7 mouse cellular contexts compared by ENCODE assay signal in the genomic region with DNA sequence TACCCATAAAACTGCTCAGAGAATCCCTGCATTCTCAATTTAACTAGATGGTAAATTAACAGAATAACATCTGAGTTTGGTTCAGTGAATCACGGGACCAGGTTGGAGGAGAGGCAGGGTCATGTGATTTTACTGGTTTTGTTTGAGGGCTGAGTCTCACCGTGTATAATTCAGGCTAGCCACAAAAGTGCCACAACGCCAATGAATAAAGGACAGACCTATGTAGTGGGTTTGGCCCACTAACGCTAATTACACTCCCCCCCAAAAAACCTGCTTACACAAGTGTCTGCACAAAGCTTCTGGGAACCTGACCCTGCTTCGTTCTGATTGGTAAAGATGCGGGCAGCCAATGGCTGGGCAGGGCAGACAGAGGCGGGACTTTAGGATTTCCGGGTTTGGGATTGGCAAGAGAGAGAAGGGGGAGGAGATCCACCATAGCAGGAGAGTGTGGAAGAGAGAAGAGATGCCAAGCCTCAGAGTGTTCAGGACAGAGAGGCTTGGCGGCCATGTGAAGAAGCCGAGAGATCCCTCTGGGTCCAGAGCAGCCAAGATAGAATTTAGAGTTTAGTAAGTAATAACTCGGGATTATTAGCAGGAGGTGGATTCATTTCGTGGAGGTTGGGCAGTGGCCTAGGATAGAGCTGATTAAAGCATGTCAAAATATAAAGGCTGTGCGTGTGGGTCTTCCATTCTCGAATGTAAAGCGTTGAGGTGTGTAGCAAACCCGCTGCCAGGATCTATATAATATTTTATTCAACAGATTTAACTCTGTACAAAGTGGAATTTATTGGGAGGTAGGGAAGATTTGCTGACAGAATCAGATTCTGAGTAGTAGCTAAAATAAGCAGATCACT. TPM values are rescaled to one million over a fixed set of nuclear protein-coding genes. Genes with fewer than 3 reads are reported as not detected.
DNase-seq lines count a peak whose midpoint lies in the region; ATAC-seq lines count a peak whose summit lies in the region.

No protein-coding gene starts in this region.

- H3K4me2 ChIP-seq in embryonic facial prominence, embryonic 11.5 days (ENCODE audit: low read depth, low read length): peak overlapping the region; percentile 38
- peak overlapping the region; percentile 64 for H3K4me2 ChIP-seq in midbrain, embryonic 13.5 days (replicated peaks)

- H3K4me1 ChIP-seq in embryonic facial prominence, embryonic 11.5 days (ENCODE audit: control insufficient read depth, insufficient read depth, low read length): no peaks in the 10 kb centered on the region
- peaks cover 15% of the 10 kb centered on the region for H3K4me1 ChIP-seq in limb, embryonic 10.5 days
- peaks cover 12% of the 10 kb centered on the region for H3K4me1 ChIP-seq in midbrain, embryonic 13.5 days (replicated peaks)

- 3% methylated on average over 16 of the region's 16 CpGs for WGBS in embryonic facial prominence, embryonic 11.5 days
- WGBS in limb, embryonic 10.5 days: 4% methylated on average over 16 of the region's 16 CpGs
- 3% methylated on average over 16 of the region's 16 CpGs for WGBS in midbrain, embryonic 13.5 days

- H3K9me3 ChIP-seq in embryonic facial prominence, embryonic 11.5 days (replicated peaks; ENCODE audit: control insufficient read depth, low read length): no peaks in the 10 kb centered on the region
- no peaks in the 10 kb centered on the region for H3K9me3 ChIP-seq in limb, embryonic 10.5 days (replicated peaks)
- no peaks in the 10 kb centered on the region for H3K9me3 ChIP-seq in midbrain, embryonic 13.5 days

- H3K27me3 ChIP-seq in embryonic facial prominence, embryonic 11.5 days (ENCODE audit: control insufficient read depth, insufficient read depth, low read length): no peaks in the 10 kb centered on the region
- no peaks in the 10 kb centered on the region for H3K27me3 ChIP-seq in limb, embryonic 10.5 days (ENCODE audit: low read depth, poor library complexity, severe bottlenecking)
- H3K27me3 ChIP-seq in midbrain, embryonic 13.5 days: no peaks in the 10 kb centered on the region

- peak; percentile 94 for DNase-seq in adrenal gland, postnatal 14 days
- peak; percentile 94 for DNase-seq in embryonic facial prominence, embryonic 11.5 days (ENCODE audit: low spot score)
- DNase-seq in kidney, adult 11 months: peak; percentile 94
- peak; percentile 83 for DNase-seq in limb, embryonic 10.5 days (ENCODE audit: low spot score)
- DNase-seq in spleen, adult 12 weeks (ENCODE audit: low spot score): peak; percentile 67

- H3K36me3 ChIP-seq in embryonic facial prominence, embryonic 11.5 days (replicated peaks; ENCODE audit: control insufficient read depth, insufficient read depth, low read depth, low read length): no peaks in the 10 kb centered on the region
- H3K36me3 ChIP-seq in limb, embryonic 10.5 days: 0 out of 2 replicates have a peak, but pooled peaks cover 2% of the 10 kb centered on the region
- H3K36me3 ChIP-seq in midbrain, embryonic 13.5 days: no peaks in the 10 kb centered on the region

- peak overlapping the region; percentile 61 for H3K9ac ChIP-seq in embryonic facial prominence, embryonic 11.5 days (replicated peaks; ENCODE audit: low read length)
- H3K9ac ChIP-seq in midbrain, embryonic 13.5 days (replicated peaks): peak overlapping the region; percentile 68

- peak; percentile 99 for ATAC-seq in embryonic facial prominence, embryonic 11.5 days (replicated peaks; ENCODE audit: insufficient number of reproducible peaks, low FRiP score, low TSS enrichment, low read depth)
- peak; percentile 99 for ATAC-seq in granulocyte monocyte progenitor cell, adult 5-6 weeks (replicated peaks; ENCODE audit: poor library complexity, severe bottlenecking)
- ATAC-seq in midbrain, embryonic 13.5 days: peak; percentile 100

- H3K27ac ChIP-seq in embryonic facial prominence, embryonic 11.5 days (replicated peaks; ENCODE audit: low read depth, low read length): peak overlapping the region; percentile 41; the same call in 1 of the 2 replicates
- peak overlapping the region; percentile 82 for H3K27ac ChIP-seq in limb, embryonic 10.5 days
- H3K27ac ChIP-seq in midbrain, embryonic 13.5 days: peak overlapping the region; percentile 79

- peak overlapping the region; percentile 42 for H3K4me3 ChIP-seq in embryonic facial prominence, embryonic 11.5 days (ENCODE audit: low read depth, low read length)
- H3K4me3 ChIP-seq in limb, embryonic 10.5 days: peak overlapping the region; percentile 55
- peak overlapping the region; percentile 50 for H3K4me3 ChIP-seq in midbrain, embryonic 13.5 days (replicated peaks)

RNA-seq across cellular contexts. Expression of a gene that starts 12.8 kb away (rescaled TPM):
- total RNA-seq in adrenal gland, postnatal 14 days (2021): 0.30 and 0.45 TPM in 2 replicates
- not detected in 2 replicates for polyA plus RNA-seq in embryonic facial prominence, embryonic 11.5 days (2014; fragmentation: Nextera tagmentation; extraction: Ambion mirVana)
- total RNA-seq in granulocyte monocyte progenitor cell, adult 5-6 weeks (2014; fragmentation: Nextera tagmentation): not detected in 2 replicates
- not detected in 2 replicates for total RNA-seq in granulocyte monocyte progenitor cell, adult 5-6 weeks (2017)
- polyA plus RNA-seq in limb, embryonic 10.5 days (2016; fragmentation: Nextera tagmentation; extraction: Ambion mirVana): not detected in 2 replicates
- 0.57 and 0.73 TPM in 2 replicates for polyA plus RNA-seq in midbrain, embryonic 13.5 days (2015; fragmentation: Nextera tagmentation; extraction: Ambion mirVana)

RNA-seq across cellular contexts. Expression of a gene that starts 17.6 kb away (rescaled TPM):
- total RNA-seq in adrenal gland, postnatal 14 days (2021): 28.7 and 31.9 TPM in 2 replicates
- 4.4 and 4.5 TPM in 2 replicates for polyA plus RNA-seq in embryonic facial prominence, embryonic 11.5 days (2014; fragmentation: Nextera tagmentation; extraction: Ambion mirVana)
- total RNA-seq in granulocyte monocyte progenitor cell, adult 5-6 weeks (2014; fragmentation: Nextera tagmentation): 0.30 TPM in 1 of 2 replicates, not detected in the other
- 0.04 and 0.05 TPM in 2 replicates for total RNA-seq in granulocyte monocyte progenitor cell, adult 5-6 weeks (2017)
- polyA plus RNA-seq in limb, embryonic 10.5 days (2016; fragmentation: Nextera tagmentation; extraction: Ambion mirVana): 8.0 and 9.0 TPM in 2 replicates
- 12.1 and 13.6 TPM in 2 replicates for polyA plus RNA-seq in midbrain, embryonic 13.5 days (2015; fragmentation: Nextera tagmentation; extraction: Ambion mirVana)

RNA-seq across cellular contexts. Expression of a gene that starts 28.3 kb away (rescaled TPM):
- total RNA-seq in adrenal gland, postnatal 14 days (2021): 54.6 and 55.8 TPM in 2 replicates
- polyA plus RNA-seq in embryonic facial prominence, embryonic 11.5 days (2014; fragmentation: Nextera tagmentation; extraction: Ambion mirVana): 2.0 and 2.4 TPM in 2 replicates
- total RNA-seq in granulocyte monocyte progenitor cell, adult 5-6 weeks (2014; fragmentation: Nextera tagmentation): 3.5 and 5.6 TPM in 2 replicates
- total RNA-seq in granulocyte monocyte progenitor cell, adult 5-6 weeks (2017): 0.47 and 1.1 TPM in 2 replicates
- 2.4 and 3.2 TPM in 2 replicates for polyA plus RNA-seq in limb, embryonic 10.5 days (2016; fragmentation: Nextera tagmentation; extraction: Ambion mirVana)
- 1.2 and 1.3 TPM in 2 replicates for polyA plus RNA-seq in midbrain, embryonic 13.5 days (2015; fragmentation: Nextera tagmentation; extraction: Ambion mirVana)

RNA-seq across cellular contexts. Expression of a gene that starts 35.3 kb away (rescaled TPM):
- 16.3 and 24.8 TPM in 2 replicates for total RNA-seq in adrenal gland, postnatal 14 days (2021)
- 69.2 and 71.2 TPM in 2 replicates for polyA plus RNA-seq in embryonic facial prominence, embryonic 11.5 days (2014; fragmentation: Nextera tagmentation; extraction: Ambion mirVana)
- 87.2 and 120 TPM in 2 replicates for total RNA-seq in granulocyte monocyte progenitor cell, adult 5-6 weeks (2014; fragmentation: Nextera tagmentation)
- total RNA-seq in granulocyte monocyte progenitor cell, adult 5-6 weeks (2017): 47.6 and 56.5 TPM in 2 replicates
- 88.6 and 115 TPM in 2 replicates for polyA plus RNA-seq in limb, embryonic 10.5 days (2016; fragmentation: Nextera tagmentation; extraction: Ambion mirVana)
- polyA plus RNA-seq in midbrain, embryonic 13.5 days (2015; fragmentation: Nextera tagmentation; extraction: Ambion mirVana): 30.4 and 31.6 TPM in 2 replicates

RNA-seq across cellular contexts. Expression of a gene that starts 38.3 kb away (rescaled TPM):
- total RNA-seq in adrenal gland, postnatal 14 days (2021): 1,094 and 1,263 TPM in 2 replicates
- polyA plus RNA-seq in embryonic facial prominence, embryonic 11.5 days (2014; fragmentation: Nextera tagmentation; extraction: Ambion mirVana): 978 and 1,011 TPM in 2 replicates
- total RNA-seq in granulocyte monocyte progenitor cell, adult 5-6 weeks (2014; fragmentation: Nextera tagmentation): 5,141 and 5,287 TPM in 2 replicates
- 5,847 and 6,613 TPM in 2 replicates for total RNA-seq in granulocyte monocyte progenitor cell, adult 5-6 weeks (2017)
- polyA plus RNA-seq in limb, embryonic 10.5 days (2016; fragmentation: Nextera tagmentation; extraction: Ambion mirVana): 1,058 and 1,266 TPM in 2 replicates
- polyA plus RNA-seq in midbrain, embryonic 13.5 days (2015; fragmentation: Nextera tagmentation; extraction: Ambion mirVana): 718 and 727 TPM in 2 replicates

Comparison
In these comparisons a context has a peak if more than half of its experiments do, and no peak if none do; other contexts are left out.
1. Peak in every context shown above with its lines: DNase-seq, ATAC-seq, H3K4me3 ChIP-seq and H3K27ac ChIP-seq.